Mouse (Mus musculus) heart, postnatal 0 days (tissue): ENCODE data around the gene Acbd3.

Source experiments
- CTCF ChIP-seq: IDR thresholded peaks from 2 replicates; pipeline ENCODE4 v1.5.1; 2016; ENCODE audit warnings: antibody characterized with exemption, control low read depth, low read depth
- EP300 ChIP-seq: IDR thresholded peaks from 2 replicates; pipeline ENCODE4 v1.6.1; 2016; ENCODE audit warnings: antibody characterized with exemption, low read depth

- TF ChIP-seq CTCF = no peak
- no peak for TF ChIP-seq EP300
Measured at GRCm38 (mm10) chr1:180691284-180691683, 34.6 kb upstream of the Acbd3 start.
